Mouse (Mus musculus): ENCODE measurements at regions not wholly inside any gene's neighbourhood (a gene's known extent, or its start where the extent isn't known, plus 50 kb on each side); places are given as distances from the start of the nearest gene placed in this dataset.

DNA sequence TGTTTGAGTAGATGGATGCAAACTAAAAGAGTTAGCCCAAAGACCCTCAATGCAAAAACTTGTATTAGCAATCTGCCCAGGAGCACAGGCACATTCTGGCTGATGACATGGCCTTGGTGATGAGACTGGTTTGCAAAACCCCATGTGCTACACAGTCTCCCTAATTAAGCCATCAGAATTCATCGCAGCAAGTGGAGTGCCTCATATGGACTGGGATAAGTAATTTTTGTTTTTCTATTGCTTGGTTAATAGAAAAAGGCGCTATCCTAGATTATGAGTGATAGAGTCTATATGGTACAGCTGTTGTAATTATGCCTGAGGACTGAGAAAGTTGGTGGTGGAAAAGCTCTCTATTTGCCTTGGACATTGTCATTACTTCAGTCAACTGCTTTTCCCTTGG is 155.2 kb upstream of the Robo1 start:
- Histone ChIP-seq H3K4me2 (ENCODE audit: low read depth, low read length, poor library complexity, severe bottlenecking) (no peak overlapping the region), H3K27me3 (ENCODE audit: insufficient read depth, low read length) (no peaks in the 10 kb centered on the region), H3K4me3 (ENCODE audit: low read depth, low read length) (no peak overlapping the region), H3K27ac (ENCODE audit: low read depth, low read length) (no peak overlapping the region), H3K9me3 (ENCODE audit: low read length) (no peaks in the 10 kb centered on the region), H3K36me3 (ENCODE audit: insufficient read depth, low read length) (no peaks in the 10 kb centered on the region), H3K4me1 (ENCODE audit: insufficient read depth, low read length) (no peaks in the 10 kb centered on the region), H3K9ac (replicated peaks; ENCODE audit: low read length, poor library complexity, severe bottlenecking) (no peak overlapping the region)
- 85% methylated on average over 2 of the region's 2 CpGs for WGBS
- ATAC-seq (ENCODE audit: low FRiP score) (no peak), DNase-seq (ENCODE audit: low spot score) (no peak)
- TF ChIP-seq CTCF (IDR thresholded peaks at IDR 0.05), result no peak

GRCm38 (mm10) chr16:72157913-72158312 is 150.2 kb upstream of the Robo1 start:
- DNase-seq (ENCODE audit: low spot score) (no peak), ATAC-seq (ENCODE audit: low FRiP score) (no peak)
- H3K9ac ChIP-seq (replicated peaks; ENCODE audit: low read length, poor library complexity, severe bottlenecking), result no peak overlapping the region
- no peak overlapping the region for H3K27ac ChIP-seq (ENCODE audit: low read depth, low read length)
- no peaks in the 10 kb centered on the region for H3K4me1 ChIP-seq (ENCODE audit: insufficient read depth, low read length)
- no peak overlapping the region for H3K4me2 ChIP-seq (ENCODE audit: low read depth, low read length, poor library complexity, severe bottlenecking)
- H3K27me3 ChIP-seq (ENCODE audit: insufficient read depth, low read length), result no peaks in the 10 kb centered on the region
- no peak for TF ChIP-seq CTCF (IDR thresholded peaks at IDR 0.05)
- H3K9me3 ChIP-seq (ENCODE audit: low read length), result no peaks in the 10 kb centered on the region
- H3K4me3 ChIP-seq (ENCODE audit: low read depth, low read length), result no peak overlapping the region
- 95% methylated on average over 14 of the region's 14 CpGs for WGBS
- no peaks in the 10 kb centered on the region for H3K36me3 ChIP-seq (ENCODE audit: insufficient read depth, low read length)

DNA sequence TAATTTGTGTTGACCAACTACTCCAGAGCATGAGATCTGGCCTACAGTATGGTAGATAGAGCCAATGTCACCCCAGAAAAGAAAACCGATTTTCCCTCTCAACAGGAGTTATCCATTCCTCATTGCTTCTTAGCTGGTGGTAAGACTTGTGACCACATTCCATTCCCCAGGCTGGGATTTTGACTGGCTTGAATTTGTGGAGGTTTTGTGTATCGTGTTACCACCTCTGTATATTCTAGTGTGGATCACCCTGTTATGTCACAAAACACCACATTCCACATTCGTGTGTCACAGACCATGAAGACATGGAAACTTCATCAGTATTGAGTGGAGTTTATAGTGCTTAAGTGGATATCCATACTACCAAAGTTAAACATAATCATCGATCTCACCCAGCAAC is 148.7 kb upstream of the Robo1 start:
- H3K4me2 ChIP-seq (ENCODE audit: low read depth, low read length, poor library complexity, severe bottlenecking), result no peak overlapping the region
- ATAC-seq (ENCODE audit: low FRiP score), result no peak
- WGBS, result 85% methylated on average over 4 of the region's 4 CpGs
- H3K27ac ChIP-seq (ENCODE audit: low read depth, low read length), result no peak overlapping the region
- H3K27me3 ChIP-seq (ENCODE audit: insufficient read depth, low read length), result no peaks in the 10 kb centered on the region
- TF ChIP-seq CTCF (IDR thresholded peaks at IDR 0.05), result no peak
- H3K4me3 ChIP-seq (ENCODE audit: low read depth, low read length), result no peak overlapping the region
- H3K4me1 ChIP-seq (ENCODE audit: insufficient read depth, low read length), result no peaks in the 10 kb centered on the region
- DNase-seq (ENCODE audit: low spot score), result no peak
- no peaks in the 10 kb centered on the region for H3K9me3 ChIP-seq (ENCODE audit: low read length)
- no peak overlapping the region for H3K9ac ChIP-seq (replicated peaks; ENCODE audit: low read length, poor library complexity, severe bottlenecking)
- no peaks in the 10 kb centered on the region for H3K36me3 ChIP-seq (ENCODE audit: insufficient read depth, low read length)

DNA sequence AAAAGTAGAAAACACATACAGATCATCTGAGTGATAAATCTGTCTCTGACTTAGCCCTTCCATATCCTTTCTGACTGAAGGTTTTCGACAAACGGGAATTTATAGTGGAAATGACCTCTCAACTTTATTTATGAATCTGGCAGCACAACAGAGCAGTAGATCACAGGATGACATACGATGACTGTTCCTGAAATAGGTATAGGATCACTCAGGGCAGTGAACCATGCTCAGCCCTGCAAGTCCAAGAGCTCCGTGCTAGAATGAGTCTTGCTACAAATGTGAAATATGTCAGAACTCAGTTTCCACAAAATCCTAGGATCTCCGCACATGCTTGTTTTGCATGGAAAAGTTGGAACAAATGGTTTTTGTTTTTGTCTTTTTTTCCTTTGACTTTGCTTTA is 132.4 kb upstream of the Robo1 start:
- DNase-seq (ENCODE audit: low spot score) (no peak), ATAC-seq (ENCODE audit: low FRiP score) (no peak)
- Histone ChIP-seq H3K9ac (replicated peaks; ENCODE audit: low read length, poor library complexity, severe bottlenecking) (no peak overlapping the region), H3K4me1 (ENCODE audit: insufficient read depth, low read length) (no peaks in the 10 kb centered on the region), H3K36me3 (ENCODE audit: insufficient read depth, low read length) (no peaks in the 10 kb centered on the region), H3K27me3 (ENCODE audit: insufficient read depth, low read length) (no peaks in the 10 kb centered on the region), H3K27ac (ENCODE audit: low read depth, low read length) (no peak overlapping the region), H3K4me2 (ENCODE audit: low read depth, low read length, poor library complexity, severe bottlenecking) (no peak overlapping the region), H3K4me3 (ENCODE audit: low read depth, low read length) (no peak overlapping the region), H3K9me3 (ENCODE audit: low read length) (no peaks in the 10 kb centered on the region)
- TF ChIP-seq CTCF (IDR thresholded peaks at IDR 0.05), result no peak
- WGBS, result 87% methylated on average over 5 of the region's 5 CpGs

DNA sequence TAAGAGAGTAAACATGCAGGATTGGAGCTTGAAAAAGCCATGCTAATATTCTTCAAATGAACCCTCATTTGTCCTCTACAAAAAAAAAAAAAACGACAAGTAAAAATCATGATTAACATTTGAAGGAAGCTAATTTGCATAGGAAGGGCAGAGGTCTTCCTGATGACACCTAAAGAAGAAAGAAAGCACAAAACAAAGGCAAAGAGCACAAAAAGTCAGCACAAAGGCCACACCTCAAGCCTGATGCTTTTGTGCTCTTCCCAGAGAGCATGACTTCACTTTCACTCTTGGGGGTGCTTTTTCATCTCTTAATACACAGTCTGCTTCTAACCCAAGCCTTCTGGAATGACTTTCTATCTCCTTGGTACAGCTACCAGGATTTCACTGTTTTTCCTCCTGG is 113.8 kb upstream of the Robo1 start:
- no peak overlapping the region for H3K9ac ChIP-seq (replicated peaks; ENCODE audit: low read length, poor library complexity, severe bottlenecking)
- no peak overlapping the region for H3K27ac ChIP-seq (ENCODE audit: low read depth, low read length)
- no peaks in the 10 kb centered on the region for H3K4me1 ChIP-seq (ENCODE audit: insufficient read depth, low read length)
- TF ChIP-seq CTCF (IDR thresholded peaks at IDR 0.05), result no peak
- no peak for DNase-seq (ENCODE audit: low spot score)
- H3K4me3 ChIP-seq (ENCODE audit: low read depth, low read length), result no peak overlapping the region
- H3K9me3 ChIP-seq (ENCODE audit: low read length), result no peaks in the 10 kb centered on the region
- no peak overlapping the region for H3K4me2 ChIP-seq (ENCODE audit: low read depth, low read length, poor library complexity, severe bottlenecking)
- WGBS, result 0% methylated on average over 1 of the region's 1 CpGs
- H3K27me3 ChIP-seq (ENCODE audit: insufficient read depth, low read length), result no peaks in the 10 kb centered on the region
- ATAC-seq (ENCODE audit: low FRiP score), result no peak
- no peaks in the 10 kb centered on the region for H3K36me3 ChIP-seq (ENCODE audit: insufficient read depth, low read length)

GRCm38 (mm10) chr16:72215360-72216013 is 92.6 kb upstream of the Robo1 start:
- H3K9ac ChIP-seq (replicated peaks; ENCODE audit: low read length, poor library complexity, severe bottlenecking), result peak overlapping the region; percentile 57
- no peaks in the 10 kb centered on the region for H3K9me3 ChIP-seq (ENCODE audit: low read length)
- peak overlapping the region; percentile 27 for H3K4me3 ChIP-seq (ENCODE audit: low read depth, low read length)
- peak; percentile 90 for DNase-seq (ENCODE audit: low spot score)
- no peak overlapping the region for H3K27ac ChIP-seq (ENCODE audit: low read depth, low read length)
- H3K4me2 ChIP-seq (ENCODE audit: low read depth, low read length, poor library complexity, severe bottlenecking), result peak overlapping the region; percentile 55
- no peaks in the 10 kb centered on the region for H3K36me3 ChIP-seq (ENCODE audit: insufficient read depth, low read length)
- TF ChIP-seq CTCF (IDR thresholded peaks at IDR 0.05), result peak; percentile 89
- 25% methylated on average over 15 of the region's 15 CpGs for WGBS
- H3K4me1 ChIP-seq (ENCODE audit: insufficient read depth, low read length), result no peaks in the 10 kb centered on the region
- ATAC-seq (ENCODE audit: low FRiP score), result no peak
- H3K27me3 ChIP-seq (ENCODE audit: insufficient read depth, low read length), result no peaks in the 10 kb centered on the region

Measured in midbrain, postnatal 0 days (tissue).